Comparison of ENCODE assay signal across 7 mouse cellular contexts in genomic region chrX:153360666-153361269, GRCm38 (mm10).
A peak's percentile ranks its signal among the peaks of the same experiment; 100 is the strongest.
DNase-seq lines count a peak whose midpoint lies in the region; ATAC-seq and TF ChIP-seq lines count a peak whose summit lies in the region.

No protein-coding gene starts in this region.

- H3K4me3 ChIP-seq in lung, embryonic 16.5 days (ENCODE audit: low read length), result peak overlapping the region; percentile 56
- H3K4me3 ChIP-seq in forebrain, embryonic 10.5 days, result peak overlapping the region; percentile 57
- H3K4me3 ChIP-seq in limb, embryonic 10.5 days, result peak overlapping the region; percentile 55
- H3K4me3 ChIP-seq in olfactory bulb, adult 2 months (ENCODE audit: insufficient read depth, low read depth, low read length), result peak overlapping the region; percentile 43; the same call in 1 of the 2 replicates

- DNase-seq in lung, postnatal 4 days, result no peak
- DNase-seq in forebrain, embryonic 10.5 days (ENCODE audit: extremely low spot score, low spot score), result no peak
- no peak for DNase-seq in limb, embryonic 10.5 days (ENCODE audit: low spot score)
- no peak for DNase-seq in ovary, adult 18-20 months (ENCODE audit: low spot score)
- DNase-seq in left cerebral cortex, postnatal 10 days (ENCODE audit: extremely low spot score in 1 of 2, low spot score in 2 of 2), result no peak

- no peaks in the 10 kb centered on the region for H3K9me3 ChIP-seq in lung, embryonic 16.5 days (ENCODE audit: control insufficient read depth, low read length)
- no peaks in the 10 kb centered on the region for H3K9me3 ChIP-seq in forebrain, embryonic 10.5 days
- H3K9me3 ChIP-seq in limb, embryonic 10.5 days (replicated peaks), result no peaks in the 10 kb centered on the region

- ATAC-seq in lung, embryonic 16.5 days (ENCODE audit: low read depth), result no peak

- TF ChIP-seq POLR2A in olfactory bulb, adult 2 months (IDR thresholded peaks at IDR 0.05; ENCODE audit: insufficient read depth, low read depth, low read length), result no peak

- peak overlapping the region; percentile 72 for H3K4me2 ChIP-seq in lung, embryonic 16.5 days (ENCODE audit: low read depth, low read length)

- H3K27me3 ChIP-seq in lung, embryonic 16.5 days (ENCODE audit: control insufficient read depth, insufficient read depth, low read depth, low read length), result no peaks in the 10 kb centered on the region; the same call in 1 of the 2 replicates
- peaks cover 53% of the 10 kb centered on the region for H3K27me3 ChIP-seq in forebrain, embryonic 10.5 days (ENCODE audit: poor library complexity, severe bottlenecking)
- peaks cover 63% of the 10 kb centered on the region for H3K27me3 ChIP-seq in limb, embryonic 10.5 days (ENCODE audit: low read depth, poor library complexity, severe bottlenecking)

- intact Hi-C loops in left cerebral cortex, postnatal 10 days (cut with DNase I), result loop anchor here (10.0 kb wide), 1 partner anchor 186 kb away; no protein-coding TSS in a partner anchor

- no peak for TF ChIP-seq CTCF in olfactory bulb, adult 2 months (IDR thresholded peaks at IDR 0.05; ENCODE audit: insufficient read depth, low read depth, low read length)

- H3K36me3 ChIP-seq in lung, embryonic 16.5 days (ENCODE audit: control insufficient read depth, insufficient read depth, low read length), result no peaks in the 10 kb centered on the region
- no peaks in the 10 kb centered on the region for H3K36me3 ChIP-seq in forebrain, embryonic 10.5 days (replicated peaks)
- H3K36me3 ChIP-seq in limb, embryonic 10.5 days, result no peaks in the 10 kb centered on the region

- 21% methylated on average over 9 of the region's 9 CpGs for WGBS in lung, embryonic 16.5 days
- 21% methylated on average over 9 of the region's 9 CpGs for WGBS in forebrain, embryonic 10.5 days
- WGBS in limb, embryonic 10.5 days, result 20% methylated on average over 9 of the region's 9 CpGs
- WGBS in olfactory bulb, adult 2 months, result 24% methylated on average over 9 of the region's 9 CpGs

- H3K4me1 ChIP-seq in lung, embryonic 16.5 days (replicated peaks; ENCODE audit: control insufficient read depth, insufficient read depth, low read length), result no peaks in the 10 kb centered on the region
- H3K4me1 ChIP-seq in forebrain, embryonic 10.5 days, result peaks cover 13% of the 10 kb centered on the region
- H3K4me1 ChIP-seq in limb, embryonic 10.5 days, result 0 out of 2 replicates have a peak, but pooled peaks cover 3% of the 10 kb centered on the region
- peaks cover 3% of the 10 kb centered on the region; the same call in 1 of the 2 replicates for H3K4me1 ChIP-seq in olfactory bulb, adult 2 months (ENCODE audit: control insufficient read depth, insufficient read depth, low read length)

- peak overlapping the region; percentile 12; the same call in 1 of the 2 replicates for H3K9ac ChIP-seq in lung, embryonic 16.5 days (ENCODE audit: low read length)

- no peak overlapping the region for H3K27ac ChIP-seq in lung, embryonic 16.5 days (ENCODE audit: low read length)
- H3K27ac ChIP-seq in forebrain, embryonic 10.5 days, result no peak overlapping the region
- no peak overlapping the region for H3K27ac ChIP-seq in limb, embryonic 10.5 days
- no peak overlapping the region for H3K27ac ChIP-seq in olfactory bulb, adult 2 months (ENCODE audit: insufficient read depth, low read depth, low read length)
